Mouse (Mus musculus): ENCODE results near the gene Rgs13.

- no peak for TF ChIP-seq POLR2A (IDR thresholded peaks at IDR 0.05; ENCODE audit: low read depth, low read length)
- no peak for TF ChIP-seq CTCF (conservative IDR thresholded peaks at IDR 0.05; ENCODE audit: insufficient read depth, insufficient read length, low read depth, low read length)
Observed at GRCm38 (mm10) chr1:144167761-144168160, 9.4 kb downstream of the Rgs13 start.
